Mouse (Mus musculus) stomach, postnatal 0 days (tissue): Measurements from ENCODE around the gene Stard8. TPM values are rescaled to one million over a fixed set of nuclear protein-coding genes. Genes with fewer than 3 reads are reported as not detected.

Experiments used
- ATAC-seq: fragments of 200-750 bp; cut with Nextera tagmentation; 2 replicates; pipeline ENCODE4 v1.8.0; 2017; ENCODE audit not compliant: low FRiP score, low TSS enrichment
- DNase-seq: peaks from one replicate; pipeline ENCODE4 v3.0.0-alpha.2; 2016; ENCODE audit warnings: low spot score
- H3K27ac ChIP-seq: fragments of 300-500 bp; sonication (generic); replicated peaks from 2 replicates; pipeline ENCODE4 v1.5.1; 2014; ENCODE audit warnings: mild to moderate bottlenecking, control low read depth
- H3K27me3 ChIP-seq: fragments of 300-500 bp; sonication (generic); 2 replicates; pipeline ENCODE4 v1.6.1; 2014; ENCODE audit warnings: low read length; ENCODE audit not compliant: control insufficient read depth, insufficient read depth
- H3K36me3 ChIP-seq: fragments of 300-500 bp; sonication (generic); 2 replicates; pipeline ENCODE4 v1.6.1; 2014; ENCODE audit warnings: low read length, mixed read lengths; ENCODE audit not compliant: control insufficient read depth, insufficient read depth
- H3K4me1 ChIP-seq: fragments of 300-500 bp; sonication (generic); replicated peaks from 2 replicates; pipeline ENCODE4 v1.6.1; 2014; ENCODE audit warnings: antibody characterized with exemption; ENCODE audit not compliant: control insufficient read depth, insufficient read depth
- H3K4me2 ChIP-seq: fragments of 300-500 bp; sonication (generic); replicated peaks from 2 replicates; pipeline ENCODE4 v1.6.1; 2014; ENCODE audit warnings: low read depth, mild to moderate bottlenecking, control low read depth, moderate library complexity
- H3K4me3 ChIP-seq: fragments of 300-500 bp; sonication (generic); 2 replicates; pipeline ENCODE4 v1.5.1; 2014; ENCODE audit warnings: low read depth, low read length, control low read depth
- H3K9ac ChIP-seq: fragments of 300-500 bp; sonication (generic); 2 replicates; pipeline ENCODE4 v1.6.1; 2014; ENCODE audit warnings: mild to moderate bottlenecking, low read length, control low read depth, mixed read lengths
- H3K9me3 ChIP-seq: fragments of 300-500 bp; sonication (generic); 2 replicates; pipeline ENCODE4 v1.6.1; 2016; ENCODE audit warnings: low read length; ENCODE audit not compliant: control insufficient read depth
- CTCF ChIP-seq: IDR thresholded peaks from 2 replicates; pipeline ENCODE4 v1.5.1; 2016; ENCODE audit warnings: antibody characterized with exemption, low read depth, mild to moderate bottlenecking, moderate library complexity
- EP300 ChIP-seq: optimal IDR thresholded peaks from 2 replicates; pipeline ENCODE3; 2016; ENCODE audit warnings: antibody characterized with exemption
- WGBS: fragments of 180-500 bp; shearing (Covaris S2); extraction: QIAGEN DNeasy Blood & Tissue Kit; methylation state at CpG from one replicate; pipeline ENCODE4 v1.1.7; 2014; 5-methylcytosine and 5-hydroxymethylcytosine counted together
- polyA plus RNA-seq: library from polyadenylated mRNA; unstranded; fragments of >200 nt; fragmentation: Nextera tagmentation; extraction: Ambion mirVana; gene quantifications from 2 replicates; pipeline ENCODE4 v1.2.1, GENCODE M21; 2015

The Stard8 gene
- polyA plus RNA-seq, 1 experiment from 2014 or later: 3.2 TPM

GRCm38 (mm10) chrX:99057772-99058440 is 54.9 kb downstream of the Stard8 start:
- Histone ChIP-seq H3K4me1 (no peaks in the 10 kb centered on the region), H3K9ac (no peak overlapping the region), H3K27me3 (no peaks in the 10 kb centered on the region), H3K36me3 (no peaks in the 10 kb centered on the region), H3K4me3 (no peak overlapping the region), H3K27ac (no peak overlapping the region), H3K9me3 (no peaks in the 10 kb centered on the region), H3K4me2 (no peak overlapping the region)
- ATAC-seq (no peak), DNase-seq (no peak)
- WGBS: 65% methylated on average over 6 of the region's 6 CpGs
- TF ChIP-seq EP300: no peak
- no peak for TF ChIP-seq CTCF

GRCm38 (mm10) chrX:99059119-99059518 is 56.1 kb downstream of the Stard8 start:
- Histone ChIP-seq H3K27me3 (no peaks in the 10 kb centered on the region), H3K4me1 (no peaks in the 10 kb centered on the region), H3K4me2 (no peak overlapping the region), H3K36me3 (no peaks in the 10 kb centered on the region), H3K27ac (no peak overlapping the region), H3K9me3 (no peaks in the 10 kb centered on the region), H3K4me3 (no peak overlapping the region), H3K9ac (no peak overlapping the region)
- whole genome bisulfite sequencing: 29% methylated on average over 4 of the region's 4 CpGs
- ATAC-seq: no peak
- TF ChIP-seq CTCF: peak; percentile 64
- no peak for TF ChIP-seq EP300
- no peak for DNase-seq

GRCm38 (mm10) chrX:99065582-99065981 is 62.5 kb downstream of the Stard8 start:
- Histone ChIP-seq H3K9ac (no peak overlapping the region), H3K4me1 (no peaks in the 10 kb centered on the region), H3K27ac (no peak overlapping the region), H3K27me3 (no peaks in the 10 kb centered on the region), H3K9me3 (no peaks in the 10 kb centered on the region), H3K36me3 (no peaks in the 10 kb centered on the region), H3K4me3 (no peak overlapping the region), H3K4me2 (no peak overlapping the region)
- no peak for ATAC-seq
- no peak for DNase-seq
- 92% methylated on average over 9 of the region's 9 CpGs for WGBS
- no peak for TF ChIP-seq EP300
- no peak for TF ChIP-seq CTCF

- TF ChIP-seq CTCF: no peak
- TF ChIP-seq EP300: no peak
- DNase-seq: no peak
Observed at GRCm38 (mm10) chrX:99066550-99066949, 63.5 kb downstream of the Stard8 start.

GRCm38 (mm10) chrX:99067232-99067631 is 64.2 kb downstream of the Stard8 start:
- no peak overlapping the region for H3K4me3 ChIP-seq
- 76% methylated on average over 7 of the region's 7 CpGs for WGBS
- TF ChIP-seq CTCF (no peak), EP300 (no peak)
- DNase-seq: no peak
- no peak for ATAC-seq
- no peaks in the 10 kb centered on the region for H3K9me3 ChIP-seq
- H3K27ac ChIP-seq: no peak overlapping the region
- H3K27me3 ChIP-seq: no peaks in the 10 kb centered on the region
- no peak overlapping the region for H3K4me2 ChIP-seq
- H3K9ac ChIP-seq: no peak overlapping the region
- no peaks in the 10 kb centered on the region for H3K4me1 ChIP-seq
- H3K36me3 ChIP-seq: no peaks in the 10 kb centered on the region

More at GRCm38 (mm10) chrX:99066550-99066949, 63.5 kb downstream of the Stard8 start:
- Histone ChIP-seq H3K9ac (no peak overlapping the region), H3K27me3 (no peaks in the 10 kb centered on the region), H3K4me3 (no peak overlapping the region), H3K36me3 (no peaks in the 10 kb centered on the region), H3K4me2 (no peak overlapping the region), H3K9me3 (no peaks in the 10 kb centered on the region), H3K4me1 (no peaks in the 10 kb centered on the region), H3K27ac (no peak overlapping the region)
- no peak for ATAC-seq
- 89% methylated on average over 9 of the region's 9 CpGs for WGBS

GRCm38 (mm10) chrX:99067671-99068151 is 64.7 kb downstream of the Stard8 start:
- H3K4me3 ChIP-seq: no peak overlapping the region
- DNase-seq (no peak), ATAC-seq (no peak)
- H3K27me3 ChIP-seq: no peaks in the 10 kb centered on the region
- no peaks in the 10 kb centered on the region for H3K36me3 ChIP-seq
- no peaks in the 10 kb centered on the region for H3K4me1 ChIP-seq
- H3K4me2 ChIP-seq: no peak overlapping the region
- TF ChIP-seq CTCF (no peak), EP300 (no peak)
- no peak overlapping the region for H3K27ac ChIP-seq
- 65% methylated on average over 9 of the region's 9 CpGs for WGBS
- no peaks in the 10 kb centered on the region for H3K9me3 ChIP-seq
- H3K9ac ChIP-seq: no peak overlapping the region
